Mouse (Mus musculus) olfactory bulb, adult 2 months (tissue): ENCODE results near the gene Wnt4.

Source experiments
- CTCF ChIP-seq: fragments of 200-500 bp; IDR thresholded peaks from 2 replicates; pipeline ENCODE4 v1.5.1; 2012; ENCODE audit warnings: low read depth, mild to moderate bottlenecking, low read length, moderate library complexity; ENCODE audit not compliant: insufficient read depth
- POLR2A ChIP-seq: fragments of 200-500 bp; IDR thresholded peaks from 2 replicates; pipeline ENCODE4 v1.6.1; 2012; ENCODE audit warnings: mild to moderate bottlenecking, low read depth, low read length, moderate library complexity; ENCODE audit not compliant: insufficient read depth

GRCm38 (mm10) chr4:137289701-137290100, 12.4 kb downstream of the Wnt4 start:
- no peak for TF ChIP-seq CTCF
- no peak for TF ChIP-seq POLR2A
